Mouse (Mus musculus): ENCODE data around the gene Cnbp. TPM values are rescaled to one million over a fixed set of nuclear protein-coding genes. Genes with fewer than 3 reads are reported as not detected.

Cnbp gene
- polyA plus RNA-seq, 1 experiment from 2014 or later: 999 TPM

- Histone ChIP-seq H3K9me3 (replicated peaks) (no peaks in the 10 kb centered on the region), H3K9ac (peak within 1 kb of the TSS; percentile 87), H3K4me1 (peaks cover 27% of the 10 kb centered on the region), H3K27ac (replicated peaks) (peak within 1 kb of the TSS; percentile 81), H3K36me3 (peaks cover 28% of the 10 kb centered on the region), H3K4me3 (replicated peaks) (peak within 1 kb of the TSS; percentile 80), H3K4me2 (replicated peaks) (peak within 1 kb of the TSS; percentile 91), H3K27me3 (no peaks in the 10 kb centered on the region)
- under 1% methylated on average over 43 of the region's 56 CpGs for WGBS
- peak; percentile 97 for ATAC-seq (ENCODE audit: insufficient number of reproducible peaks, low FRiP score, low TSS enrichment, low read depth)
These were observed 39.1 kb downstream of the Cnbp start, which contains the start of gene Rab43 for GRCm38 (mm10) chr6:87811675-87812338. Gene Rab43 (minus strand): TSS chr6:87812164.

GRCm38 (mm10) chr6:87810713-87811669, 39.9 kb downstream of the Cnbp start:
- peak overlapping the region; percentile 81 for H3K27ac ChIP-seq (replicated peaks)
- under 1% methylated on average over 77 of the region's 77 CpGs for WGBS

GRCm38 (mm10) chr6:87810311-87810710, 40.6 kb downstream of the Cnbp start:
- peak overlapping the region; percentile 80 for H3K4me3 ChIP-seq (replicated peaks)
- H3K9ac ChIP-seq: no peak overlapping the region
- peak overlapping the region; percentile 91 for H3K4me2 ChIP-seq (replicated peaks)
- ATAC-seq (ENCODE audit: insufficient number of reproducible peaks, low FRiP score, low TSS enrichment, low read depth): no peak
- H3K27ac ChIP-seq (replicated peaks): no peak overlapping the region
- 40% methylated on average over 6 of the region's 6 CpGs for WGBS
- no peaks in the 10 kb centered on the region for H3K9me3 ChIP-seq (replicated peaks)
- H3K27me3 ChIP-seq: no peaks in the 10 kb centered on the region
- H3K4me1 ChIP-seq: peaks cover 29% of the 10 kb centered on the region
- H3K36me3 ChIP-seq: peaks cover 15% of the 10 kb centered on the region

More at GRCm38 (mm10) chr6:87810713-87811669, 39.9 kb downstream of the Cnbp start:
- ATAC-seq (ENCODE audit: insufficient number of reproducible peaks, low FRiP score, low TSS enrichment, low read depth): no peak; the same call in 1 of the 2 replicates
- no peaks in the 10 kb centered on the region for H3K9me3 ChIP-seq (replicated peaks)
- H3K36me3 ChIP-seq: peaks cover 21% of the 10 kb centered on the region
- H3K4me3 ChIP-seq (replicated peaks): peak overlapping the region; percentile 80
- H3K27me3 ChIP-seq: no peaks in the 10 kb centered on the region
- peak overlapping the region; percentile 87 for H3K9ac ChIP-seq
- peaks cover 29% of the 10 kb centered on the region for H3K4me1 ChIP-seq
- H3K4me2 ChIP-seq (replicated peaks): peak overlapping the region; percentile 91

GRCm38 (mm10) chr6:87809651-87810161, 41.2 kb downstream of the Cnbp start:
- Histone ChIP-seq H3K27ac (replicated peaks) (no peak overlapping the region), H3K9me3 (replicated peaks) (no peaks in the 10 kb centered on the region), H3K9ac (no peak overlapping the region), H3K4me1 (peaks cover 29% of the 10 kb centered on the region), H3K27me3 (no peaks in the 10 kb centered on the region), H3K4me2 (replicated peaks) (peak overlapping the region; percentile 91; the same call in 1 of the 2 replicates), H3K4me3 (replicated peaks) (no peak overlapping the region), H3K36me3 (peaks cover 10% of the 10 kb centered on the region)
- WGBS: 85% methylated on average over 6 of the region's 6 CpGs
- ATAC-seq (ENCODE audit: insufficient number of reproducible peaks, low FRiP score, low TSS enrichment, low read depth): no peak

GRCm38 (mm10) chr6:87809144-87809543, 41.8 kb downstream of the Cnbp start:
- Histone ChIP-seq H3K4me3 (replicated peaks) (no peak overlapping the region), H3K4me1 (peaks cover 29% of the 10 kb centered on the region), H3K9me3 (replicated peaks) (no peaks in the 10 kb centered on the region), H3K9ac (no peak overlapping the region), H3K27ac (replicated peaks) (no peak overlapping the region), H3K4me2 (replicated peaks) (no peak overlapping the region), H3K36me3 (peaks cover 6% of the 10 kb centered on the region; the same call in 1 of the 2 replicates), H3K27me3 (no peaks in the 10 kb centered on the region)
- 90% methylated on average over 2 of the region's 2 CpGs for WGBS
- ATAC-seq (ENCODE audit: insufficient number of reproducible peaks, low FRiP score, low TSS enrichment, low read depth): no peak

GRCm38 (mm10) chr6:87808521-87808920, 42.4 kb downstream of the Cnbp start:
- Histone ChIP-seq H3K9ac (no peak overlapping the region), H3K27ac (replicated peaks) (no peak overlapping the region), H3K27me3 (no peaks in the 10 kb centered on the region), H3K36me3 (peaks cover 2% of the 10 kb centered on the region; the same call in 1 of the 2 replicates), H3K4me2 (replicated peaks) (no peak overlapping the region), H3K4me3 (replicated peaks) (no peak overlapping the region), H3K9me3 (replicated peaks) (no peaks in the 10 kb centered on the region), H3K4me1 (peaks cover 29% of the 10 kb centered on the region)
- 79% methylated on average over 3 of the region's 3 CpGs for WGBS
- no peak for ATAC-seq (ENCODE audit: insufficient number of reproducible peaks, low FRiP score, low TSS enrichment, low read depth)

GRCm38 (mm10) chr6:87807735-87808440, 43.0 kb downstream of the Cnbp start:
- Histone ChIP-seq H3K9me3 (replicated peaks) (no peaks in the 10 kb centered on the region), H3K4me3 (replicated peaks) (no peak overlapping the region), H3K27ac (replicated peaks) (no peak overlapping the region), H3K27me3 (no peaks in the 10 kb centered on the region), H3K9ac (no peak overlapping the region), H3K4me2 (replicated peaks) (no peak overlapping the region), H3K4me1 (peaks cover 29% of the 10 kb centered on the region), H3K36me3 (no peaks in the 10 kb centered on the region)
- ATAC-seq (ENCODE audit: insufficient number of reproducible peaks, low FRiP score, low TSS enrichment, low read depth): no peak
- 81% methylated on average over 4 of the region's 4 CpGs for WGBS

GRCm38 (mm10) chr6:87806857-87807256, 44.0 kb downstream of the Cnbp start:
- Histone ChIP-seq H3K9ac (no peak overlapping the region), H3K4me1 (peaks cover 25% of the 10 kb centered on the region), H3K27ac (replicated peaks) (no peak overlapping the region), H3K4me2 (replicated peaks) (no peak overlapping the region), H3K27me3 (no peaks in the 10 kb centered on the region), H3K4me3 (replicated peaks) (no peak overlapping the region), H3K9me3 (replicated peaks) (no peaks in the 10 kb centered on the region), H3K36me3 (no peaks in the 10 kb centered on the region)
- 55% methylated on average over 2 of the region's 2 CpGs for WGBS
- ATAC-seq (ENCODE audit: insufficient number of reproducible peaks, low FRiP score, low TSS enrichment, low read depth): no peak

GRCm38 (mm10) chr6:87806028-87806427, 44.9 kb downstream of the Cnbp start:
- WGBS: 88% methylated on average over 2 of the region's 2 CpGs
- ATAC-seq (ENCODE audit: insufficient number of reproducible peaks, low FRiP score, low TSS enrichment, low read depth): 0 out of 2 replicates have a peak, but pooled peaks have one; percentile 43
- peaks cover 24% of the 10 kb centered on the region for H3K4me1 ChIP-seq

GRCm38 (mm10) chr6:87805448-87805847, 45.5 kb downstream of the Cnbp start:
- Histone ChIP-seq H3K36me3 (no peaks in the 10 kb centered on the region), H3K27me3 (no peaks in the 10 kb centered on the region), H3K4me1 (peaks cover 18% of the 10 kb centered on the region), H3K27ac (replicated peaks) (no peak overlapping the region), H3K9me3 (replicated peaks) (no peaks in the 10 kb centered on the region), H3K4me2 (replicated peaks) (no peak overlapping the region), H3K4me3 (replicated peaks) (no peak overlapping the region), H3K9ac (no peak overlapping the region)
- no peak for ATAC-seq (ENCODE audit: insufficient number of reproducible peaks, low FRiP score, low TSS enrichment, low read depth)
- 93% methylated on average over 7 of the region's 7 CpGs for WGBS

More at GRCm38 (mm10) chr6:87806028-87806427, 44.9 kb downstream of the Cnbp start:
- Histone ChIP-seq H3K27ac (replicated peaks) (no peak overlapping the region), H3K9ac (no peak overlapping the region), H3K9me3 (replicated peaks) (no peaks in the 10 kb centered on the region), H3K27me3 (no peaks in the 10 kb centered on the region), H3K36me3 (no peaks in the 10 kb centered on the region), H3K4me2 (replicated peaks) (no peak overlapping the region), H3K4me3 (replicated peaks) (no peak overlapping the region)
